Mouse (Mus musculus): ENCODE results near the gene Thop1.

- TF ChIP-seq GATA1 (IDR thresholded peaks at IDR 0.05; ENCODE audit: low read length) (no peak), TAL1 (IDR thresholded peaks at IDR 0.05; ENCODE audit: low read length) (no peak)
Observed at GRCm38 (mm10) chr10:81094931-81095678, 25.3 kb downstream of the Thop1 start.
